Mouse (Mus musculus) CH12.LX (cell line): ENCODE measurements at regions not wholly inside any gene's neighbourhood (a gene's known extent, or its start where the extent isn't known, plus 50 kb on each side); places are given as distances from the start of the nearest gene placed in this dataset.

Experiments used
- BHLHE40 ChIP-seq: IDR thresholded peaks from 2 replicates; pipeline ENCODE4 v1.6.1; 2011; ENCODE audit warnings: mild to moderate bottlenecking, low read depth, low read length, improper control_type of control experiment
- CTCF ChIP-seq, 2 experiments: IDR thresholded peaks in 1 of 2; conservative IDR thresholded peaks in 1 of 2; 2 replicates each; pipeline ENCODE4 v1.5.1; 2011 to 2012; ENCODE audit warnings: low read depth in 2 of 2, low read length in 2 of 2, improper control_type of control experiment in 1 of 2, inconsistent platforms in 1 of 2, mild to moderate bottlenecking in 1 of 2, moderate library complexity in 1 of 2
- E2F4 ChIP-seq: IDR thresholded peaks from 2 replicates; pipeline ENCODE4 v1.6.1; 2011; ENCODE audit warnings: low read depth, low read length, improper control_type of control experiment; ENCODE audit not compliant: insufficient replicate concordance
- JUN ChIP-seq: IDR thresholded peaks from 2 replicates; pipeline ENCODE4 v1.6.1; 2011; ENCODE audit warnings: low read depth, mild to moderate bottlenecking, low read length, improper control_type of control experiment, moderate library complexity; ENCODE audit not compliant: insufficient read depth
- MAFK ChIP-seq: IDR thresholded peaks from 2 replicates; pipeline ENCODE4 v1.6.1; 2011; ENCODE audit warnings: low read length, improper control_type of control experiment; ENCODE audit not compliant: insufficient replicate concordance
- MEF2A ChIP-seq: IDR thresholded peaks from 2 replicates; pipeline ENCODE4 v1.6.1; 2014; ENCODE audit warnings: low read depth, mild to moderate bottlenecking, inconsistent platforms, low read length, improper control_type of control experiment, borderline replicate concordance
- NELFE ChIP-seq: IDR thresholded peaks from 2 replicates; pipeline ENCODE4 v1.6.1; 2011; ENCODE audit warnings: low read depth, low read length, improper control_type of control experiment
- POLR2A ChIP-seq: IDR thresholded peaks from 2 replicates; pipeline ENCODE4 v1.6.1; 2011; ENCODE audit warnings: low read depth, mild to moderate bottlenecking, improper control_type of control experiment, low read length
- POLR2AphosphoS2 ChIP-seq: IDR thresholded peaks from 2 replicates; pipeline ENCODE4 v1.6.1; 2011; ENCODE audit warnings: low read depth, low read length, improper control_type of control experiment
- RCOR1 ChIP-seq: conservative IDR thresholded peaks from 2 replicates; pipeline ENCODE4 v1.6.1; 2012; ENCODE audit warnings: low read depth, mild to moderate bottlenecking, inconsistent platforms, low read length, improper control_type of control experiment
- TCF12 ChIP-seq: IDR thresholded peaks from 2 replicates; pipeline ENCODE4 v1.6.1; 2014; ENCODE audit warnings: low read depth, mild to moderate bottlenecking, inconsistent platforms, low read length, improper control_type of control experiment
- USF1 ChIP-seq: IDR thresholded peaks from 2 replicates; pipeline ENCODE4 v1.6.1; 2014; ENCODE audit warnings: low read depth, mild to moderate bottlenecking, inconsistent platforms, low read length, improper control_type of control experiment
- ZNF384 ChIP-seq: IDR thresholded peaks from 2 replicates; pipeline ENCODE4 v1.6.1; 2012; ENCODE audit warnings: low read depth, low read length, improper control_type of control experiment, inconsistent platforms

DNA sequence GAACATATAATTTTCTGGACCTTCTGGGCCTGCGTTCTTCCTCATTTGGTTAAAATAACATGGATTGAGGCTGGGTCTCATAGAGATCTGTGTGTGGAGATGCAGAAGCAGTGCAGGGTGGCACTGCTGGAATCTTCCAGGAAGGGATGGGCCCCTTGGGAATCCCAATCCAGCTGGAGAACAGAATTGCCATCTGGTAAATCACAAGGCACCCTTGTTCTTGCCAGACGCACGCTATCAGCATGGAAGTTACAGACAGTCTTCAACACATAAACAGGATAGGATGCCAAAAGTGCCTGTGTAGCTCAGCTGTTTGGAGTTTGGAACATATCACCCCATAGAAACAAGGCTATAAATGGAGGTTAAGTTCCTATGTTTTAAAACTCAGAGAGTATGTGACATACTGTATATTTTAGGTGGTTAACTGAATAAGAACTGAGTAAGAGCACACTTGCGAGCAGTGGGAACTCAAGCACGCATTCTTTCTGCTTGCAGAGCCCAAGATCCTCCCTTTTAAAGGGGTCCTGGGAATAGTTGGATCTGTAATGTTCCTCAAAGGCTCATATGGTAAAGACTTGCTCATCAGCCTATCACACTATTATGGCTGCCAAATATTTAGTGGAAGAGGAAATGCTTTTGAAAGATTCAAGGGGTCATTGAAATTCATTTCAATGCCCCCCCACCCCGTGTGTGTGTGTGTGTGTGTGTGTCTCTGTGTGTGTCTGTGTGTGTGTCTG is 584.1 kb upstream of the Brinp1 start:
- TF ChIP-seq NELFE, result no peak
- TF ChIP-seq CTCF (conservative IDR thresholded peaks at IDR 0.05 in 1 of 2, IDR thresholded peaks at IDR 0.05 in 1 of 2; ENCODE audit: low read depth in 2 of 2, low read length in 2 of 2), result no peak
- TF ChIP-seq POLR2A, result no peak
- no peak for TF ChIP-seq E2F4
- no peak for TF ChIP-seq ZNF384
- no peak for TF ChIP-seq MAFK
- no peak for TF ChIP-seq POLR2AphosphoS2
- no peak for TF ChIP-seq BHLHE40
- no peak for TF ChIP-seq MEF2A
- TF ChIP-seq RCOR1, result no peak
- no peak for TF ChIP-seq JUN
- TF ChIP-seq USF1, result no peak
- no peak for TF ChIP-seq TCF12
